Mouse (Mus musculus) splenic B cell, adult 2 months (primary cell): ENCODE data around the gene Rap2a.

Experiments
- DNase-seq: peaks from one replicate; pipeline ENCODE4 v3.0.0-alpha.2; 2011; ENCODE audit warnings: low read depth, low spot score
- H3K27me3 ChIP-seq: 2 replicates; pipeline ENCODE4 v1.6.1; 2012; ENCODE audit warnings: mild to moderate bottlenecking, low read length, moderate library complexity, mixed read lengths; ENCODE audit not compliant: control insufficient read depth, poor library complexity, insufficient read depth, severe bottlenecking
- H3K36me3 ChIP-seq: 2 replicates; pipeline ENCODE4 v1.6.1; 2012; ENCODE audit warnings: mild to moderate bottlenecking, low read length, moderate library complexity, mixed read lengths; ENCODE audit not compliant: control insufficient read depth, poor library complexity, insufficient read depth, severe bottlenecking

Rap2a gene

GRCm38 (mm10) chr14:120508566-120509365 lies 30.5 kb downstream of the Rap2a start:
- H3K36me3 ChIP-seq = no peaks in the 10 kb centered on the region
- no peaks in the 10 kb centered on the region for H3K27me3 ChIP-seq
- no peak for DNase-seq

GRCm38 (mm10) chr14:120509366-120509640 lies 31.1 kb downstream of the Rap2a start:
- H3K27me3 ChIP-seq = no peaks in the 10 kb centered on the region
- DNase-seq = no peak
- no peaks in the 10 kb centered on the region for H3K36me3 ChIP-seq

- DNase-seq = no peak
- Histone ChIP-seq H3K36me3 (no peaks in the 10 kb centered on the region), H3K27me3 (no peaks in the 10 kb centered on the region)
These were observed 33.6 kb downstream of the Rap2a start for GRCm38 (mm10) chr14:120511821-120512220.

- H3K27me3 ChIP-seq = no peaks in the 10 kb centered on the region
- no peak for DNase-seq
- no peaks in the 10 kb centered on the region for H3K36me3 ChIP-seq
These were observed 36.6 kb downstream of the Rap2a start for GRCm38 (mm10) chr14:120514821-120515271.

GRCm38 (mm10) chr14:120515376-120515775 lies 37.1 kb downstream of the Rap2a start:
- Histone ChIP-seq H3K36me3 (no peaks in the 10 kb centered on the region), H3K27me3 (no peaks in the 10 kb centered on the region)
- DNase-seq = no peak

- H3K36me3 ChIP-seq = no peaks in the 10 kb centered on the region
- H3K27me3 ChIP-seq = no peaks in the 10 kb centered on the region
- DNase-seq = no peak
These were observed 40.5 kb downstream of the Rap2a start for GRCm38 (mm10) chr14:120518706-120519105.

GRCm38 (mm10) chr14:120519921-120520320 lies 41.7 kb downstream of the Rap2a start:
- Histone ChIP-seq H3K27me3 (no peaks in the 10 kb centered on the region), H3K36me3 (no peaks in the 10 kb centered on the region)
- DNase-seq = no peak

GRCm38 (mm10) chr14:120520843-120521242 lies 42.6 kb downstream of the Rap2a start:
- Histone ChIP-seq H3K27me3 (no peaks in the 10 kb centered on the region), H3K36me3 (no peaks in the 10 kb centered on the region)
- DNase-seq = no peak

- Histone ChIP-seq H3K27me3 (no peaks in the 10 kb centered on the region), H3K36me3 (no peaks in the 10 kb centered on the region)
- DNase-seq = no peak
These were observed 45.1 kb downstream of the Rap2a start for GRCm38 (mm10) chr14:120523296-120523695.

- no peaks in the 10 kb centered on the region for H3K27me3 ChIP-seq
- H3K36me3 ChIP-seq = no peaks in the 10 kb centered on the region
- DNase-seq = no peak
These were observed 47.4 kb downstream of the Rap2a start for GRCm38 (mm10) chr14:120525644-120526043.

GRCm38 (mm10) chr14:120533301-120533700 lies 55.1 kb downstream of the Rap2a start:
- no peaks in the 10 kb centered on the region for H3K36me3 ChIP-seq
- DNase-seq = no peak
- H3K27me3 ChIP-seq = no peaks in the 10 kb centered on the region

GRCm38 (mm10) chr14:120534841-120535271 lies 56.6 kb downstream of the Rap2a start:
- DNase-seq = no peak
- H3K36me3 ChIP-seq = no peaks in the 10 kb centered on the region
- H3K27me3 ChIP-seq = no peaks in the 10 kb centered on the region

GRCm38 (mm10) chr14:120535446-120535845 lies 57.2 kb downstream of the Rap2a start:
- no peak for DNase-seq

GRCm38 (mm10) chr14:120535924-120536323 lies 57.7 kb downstream of the Rap2a start:
- no peaks in the 10 kb centered on the region for H3K27me3 ChIP-seq
- H3K36me3 ChIP-seq = no peaks in the 10 kb centered on the region
- DNase-seq = no peak

More at GRCm38 (mm10) chr14:120535446-120535845, 57.2 kb downstream of the Rap2a start:
- no peaks in the 10 kb centered on the region for H3K27me3 ChIP-seq
- H3K36me3 ChIP-seq = no peaks in the 10 kb centered on the region

- no peak for DNase-seq
- Histone ChIP-seq H3K36me3 (no peaks in the 10 kb centered on the region), H3K27me3 (no peaks in the 10 kb centered on the region)
These were observed 60.9 kb downstream of the Rap2a start for GRCm38 (mm10) chr14:120539128-120539527.

- no peaks in the 10 kb centered on the region for H3K27me3 ChIP-seq
- no peaks in the 10 kb centered on the region for H3K36me3 ChIP-seq
- no peak for DNase-seq
These were observed 61.4 kb downstream of the Rap2a start for GRCm38 (mm10) chr14:120539626-120540025.
